Mouse (Mus musculus) embryonic facial prominence, embryonic 12.5 days (tissue): Measurements from ENCODE around the gene Gm4027. TPM values are rescaled to one million over a fixed set of nuclear protein-coding genes. Genes with fewer than 3 reads are reported as not detected.
"Not testable (repeated sequence)": the region's sequence is repeated elsewhere in the genome, so short reads cannot be mapped to it uniquely, and the experiment has no call there.

Source experiments
- ATAC-seq: fragments of 200-750 bp; cut with Nextera tagmentation; 2 replicates; pipeline ENCODE4 v1.8.0; 2017; ENCODE audit not compliant: insufficient number of reproducible peaks, insufficient read depth, low FRiP score, low TSS enrichment
- H3K27ac ChIP-seq: fragments of 300-500 bp; sonication (generic); 2 replicates; pipeline ENCODE4 v1.5.1; 2016; ENCODE audit warnings: mild to moderate bottlenecking
- H3K27me3 ChIP-seq: fragments of 300-500 bp; sonication (generic); 2 replicates; pipeline ENCODE4 v1.6.1; 2016; ENCODE audit warnings: mild to moderate bottlenecking, moderate library complexity
- H3K36me3 ChIP-seq: fragments of 300-500 bp; sonication (generic); 2 replicates; pipeline ENCODE4 v1.6.1; 2016; ENCODE audit warnings: mild to moderate bottlenecking
- H3K4me1 ChIP-seq: fragments of 300-500 bp; sonication (generic); 2 replicates; pipeline ENCODE4 v1.6.1; 2016
- H3K4me2 ChIP-seq: fragments of 300-500 bp; sonication (generic); replicated peaks from 2 replicates; pipeline ENCODE4 v1.6.1; 2016; ENCODE audit warnings: mild to moderate bottlenecking, moderate library complexity
- H3K4me3 ChIP-seq: fragments of 300-500 bp; sonication (generic); 2 replicates; pipeline ENCODE4 v1.5.1; 2016; ENCODE audit warnings: mild to moderate bottlenecking
- H3K9ac ChIP-seq: fragments of 300-500 bp; sonication (generic); 2 replicates; pipeline ENCODE4 v1.6.1; 2016; ENCODE audit warnings: mild to moderate bottlenecking, moderate library complexity
- H3K9me3 ChIP-seq: fragments of 300-500 bp; sonication (generic); 2 replicates; pipeline ENCODE4 v1.6.1; 2016; ENCODE audit warnings: mild to moderate bottlenecking, moderate library complexity
- WGBS: fragments of 180-500 bp; shearing (Covaris S2); methylation state at CpG from one replicate; pipeline ENCODE4 v1.1.7; 2016; 5-methylcytosine and 5-hydroxymethylcytosine counted together
- polyA plus RNA-seq: library from polyadenylated mRNA; unstranded; fragments of >200 nt; fragmentation: Nextera tagmentation; extraction: Ambion mirVana; gene quantifications from 2 replicates; pipeline ENCODE4 v1.2.1, GENCODE M21; 2016

Gene Gm4027
- polyA plus RNA-seq, result not detected in 2 replicates

DNA sequence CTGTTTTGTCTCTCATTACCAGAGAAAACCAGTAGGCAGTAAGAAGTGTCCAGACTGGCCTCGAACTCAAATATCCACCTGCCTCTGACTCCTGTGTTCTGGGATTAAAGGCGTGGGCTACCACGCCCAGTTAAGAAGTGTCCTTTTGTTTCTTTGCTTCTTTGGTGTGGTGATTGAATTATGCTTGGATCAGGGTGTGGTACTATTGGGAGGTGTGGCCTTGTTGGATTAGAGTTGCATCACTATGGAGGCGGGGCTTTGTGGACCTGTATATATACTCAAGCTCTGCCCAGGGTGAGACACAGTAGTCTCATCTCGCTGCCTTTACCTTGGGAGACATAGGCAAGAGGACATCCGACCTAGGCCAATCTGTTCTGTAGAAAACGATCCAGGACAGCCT, at the start of gene Gm4027:
Gene Gm4027 (plus strand): TSS at position 301 of the 400 bp plus-strand sequence.
- H3K9me3 ChIP-seq, H3K9ac ChIP-seq, H3K36me3 ChIP-seq, H3K4me2 ChIP-seq, ATAC-seq, H3K4me3 ChIP-seq, H3K27me3 ChIP-seq, H3K27ac ChIP-seq, H3K4me1 ChIP-seq: not testable (repeated sequence)
- WGBS, result 84% methylated on average over 6 of the region's 7 CpGs

- H3K4me3 ChIP-seq, H3K9me3 ChIP-seq, H3K27me3 ChIP-seq, H3K4me2 ChIP-seq, ATAC-seq, H3K27ac ChIP-seq, H3K4me1 ChIP-seq, H3K9ac ChIP-seq, H3K36me3 ChIP-seq: not testable (repeated sequence)
- WGBS, result 4% methylated on average over 2 of the region's 2 CpGs
Measured at GRCm38 (mm10) chr12:87601388-87601787, 17.3 kb upstream of the Gm4027 start.

- WGBS, result 62% methylated on average over 1 of the region's 2 CpGs
- not testable (repeated sequence) for H3K27ac ChIP-seq, H3K4me1 ChIP-seq, H3K4me2 ChIP-seq, ATAC-seq, H3K9ac ChIP-seq, H3K27me3 ChIP-seq, H3K9me3 ChIP-seq, H3K4me3 ChIP-seq, H3K36me3 ChIP-seq
Measured at GRCm38 (mm10) chr12:87602388-87602787, 16.3 kb upstream of the Gm4027 start, which contains the start of gene Oog1. TSS of gene Oog1 (plus strand) at chr12:87602688.

- ATAC-seq, H3K36me3 ChIP-seq, H3K9me3 ChIP-seq, H3K9ac ChIP-seq, H3K27ac ChIP-seq, H3K27me3 ChIP-seq, H3K4me2 ChIP-seq, H3K4me3 ChIP-seq, H3K4me1 ChIP-seq: not testable (repeated sequence)
- WGBS, result 85% methylated on average over 2 of the region's 2 CpGs
Measured at GRCm38 (mm10) chr12:87644520-87644919, 25.9 kb downstream of the Gm4027 start, which contains the start of gene Gm16381. TSS of gene Gm16381 (minus strand) at chr12:87644620.

DNA sequence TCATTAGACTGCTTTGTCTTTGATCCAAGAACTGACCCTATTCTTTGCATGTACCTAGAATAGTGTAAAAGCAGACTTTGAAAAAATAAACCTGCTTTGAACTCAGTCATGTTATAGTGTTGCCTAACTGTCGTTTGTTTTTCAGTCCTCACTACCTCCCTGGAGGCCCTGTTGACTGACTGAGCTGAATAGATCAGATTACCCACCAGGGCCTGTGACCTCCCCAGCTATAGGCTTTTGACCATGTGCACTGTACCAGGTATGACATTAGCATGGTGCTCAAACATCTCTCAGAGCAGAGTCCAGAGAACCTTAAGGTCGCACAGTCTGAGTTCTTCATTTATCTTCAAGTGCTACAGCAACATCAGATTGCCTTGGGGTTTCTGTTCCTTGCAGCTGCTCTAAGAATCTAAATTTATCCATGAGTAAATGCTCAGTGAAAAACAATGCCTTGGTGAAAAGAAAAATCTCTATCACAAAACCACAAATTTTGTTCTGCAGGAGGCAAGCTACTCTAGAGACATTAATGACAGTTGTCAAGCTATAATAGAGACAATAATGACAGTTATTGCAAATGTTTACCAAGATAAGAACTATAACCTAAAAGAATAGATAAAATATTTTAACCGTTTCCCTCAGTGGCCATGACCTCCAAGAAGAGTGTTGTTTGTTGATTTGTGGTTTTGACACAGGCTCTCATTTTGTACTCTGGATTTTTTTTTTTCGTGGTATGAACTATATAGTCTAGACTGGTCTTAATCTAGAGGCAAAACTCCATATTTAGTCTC, 34.4 kb downstream of the Gm4027 start:
- H3K4me2 ChIP-seq, ATAC-seq: not testable (repeated sequence)
- 66% methylated on average over 2 of the region's 4 CpGs for WGBS

More for the DNA sequence above, 34.4 kb downstream of the Gm4027 start:
- H3K36me3 ChIP-seq, H3K27me3 ChIP-seq, H3K27ac ChIP-seq, H3K9ac ChIP-seq, H3K4me1 ChIP-seq, H3K4me3 ChIP-seq, H3K9me3 ChIP-seq: not testable (repeated sequence)

Other genes starting within 250 kb of the Gm4027 start
- 66.4 and 74.9 TPM in 2 replicates for gene Sptlc2, start 230.5 kb upstream of the Gm4027 start, polyA plus RNA-seq
- 278 and 300 TPM in 2 replicates for gene Slirp, start 175.0 kb upstream of the Gm4027 start, polyA plus RNA-seq
- gene Alkbh1, start 174.9 kb upstream of the Gm4027 start, polyA plus RNA-seq, result 73.2 and 76.0 TPM in 2 replicates
- gene Snw1, start 146.6 kb upstream of the Gm4027 start, polyA plus RNA-seq, result 142 and 147 TPM in 2 replicates
- gene Gm5788, start 124.1 kb upstream of the Gm4027 start, polyA plus RNA-seq, result not detected in 2 replicates
- gene Gm8300, start 104.6 kb upstream of the Gm4027 start, polyA plus RNA-seq, result not detected in 2 replicates
- not detected in 2 replicates for gene Oog1, start 16.2 kb upstream of the Gm4027 start, polyA plus RNA-seq
- not detected in 2 replicates for gene Gm16381, start 25.8 kb downstream of the Gm4027 start, polyA plus RNA-seq
- gene Gm21319, start 156.9 kb downstream of the Gm4027 start, polyA plus RNA-seq, result not detected in 2 replicates
- not detected in 2 replicates for gene Gm21936, start 176.6 kb downstream of the Gm4027 start, polyA plus RNA-seq
- gene BB287469, start 197.7 kb downstream of the Gm4027 start, polyA plus RNA-seq, result not detected in 2 replicates
- not detected in 2 replicates for gene Gm2001, start 223.5 kb downstream of the Gm4027 start, polyA plus RNA-seq